Mouse (Mus musculus) mature B cell (primary cell): ENCODE measurements around the gene Ctnna3.
"Not testable (repeated sequence)": the region's sequence is repeated elsewhere in the genome, so short reads cannot be mapped to it uniquely, and the experiment has no call there.

Source experiments
- in situ Hi-C: fragments of 300-500 bp; cut with MboI; formaldehyde crosslinking; loops from 2 replicates; pipeline ENCODE4 v1.14.3; 2019

Ctnna3 gene

DNA sequence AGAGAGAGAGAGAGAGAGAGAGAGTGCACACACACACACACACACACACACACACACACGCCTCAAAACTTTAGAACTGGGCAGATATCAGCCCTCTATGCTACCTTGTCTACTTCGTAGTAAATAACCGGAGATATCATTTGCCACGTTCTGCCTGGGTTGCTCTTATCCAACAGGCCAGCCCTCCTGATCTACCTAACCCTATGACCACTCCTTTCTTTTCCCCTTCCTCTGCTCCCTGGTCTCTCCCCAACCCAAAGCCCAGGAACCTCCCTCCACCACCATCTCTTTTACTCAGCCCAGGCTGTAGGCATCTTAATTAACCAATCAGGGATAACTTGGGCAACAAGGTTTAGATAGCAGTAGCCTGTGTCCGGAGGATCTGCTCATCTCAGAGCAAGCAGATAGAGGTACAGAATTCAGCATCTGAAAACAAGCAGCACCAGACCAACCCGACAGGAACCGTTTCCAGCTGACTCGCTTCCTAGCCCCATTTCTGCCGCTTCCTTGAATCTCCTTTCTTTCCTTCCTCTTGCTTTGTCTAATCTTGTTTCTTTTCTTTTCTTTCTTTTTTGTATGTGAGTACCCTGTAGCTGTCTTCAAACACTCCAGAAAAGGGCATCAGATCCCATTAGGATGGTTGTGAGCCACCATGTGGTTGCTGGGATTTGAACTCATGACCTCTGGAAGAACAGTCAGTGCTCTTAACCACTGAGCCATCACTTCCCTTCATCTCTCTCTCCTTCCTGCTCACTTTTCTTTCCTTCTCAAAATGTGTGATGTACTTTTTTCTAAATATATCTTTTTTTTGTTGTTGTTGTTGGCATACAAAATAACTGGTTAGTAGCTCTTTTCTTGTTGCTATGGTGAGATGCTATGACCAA is 6.1 kb upstream of the Ctnna3 start:
- in situ Hi-C loops: no loop called here

DNA sequence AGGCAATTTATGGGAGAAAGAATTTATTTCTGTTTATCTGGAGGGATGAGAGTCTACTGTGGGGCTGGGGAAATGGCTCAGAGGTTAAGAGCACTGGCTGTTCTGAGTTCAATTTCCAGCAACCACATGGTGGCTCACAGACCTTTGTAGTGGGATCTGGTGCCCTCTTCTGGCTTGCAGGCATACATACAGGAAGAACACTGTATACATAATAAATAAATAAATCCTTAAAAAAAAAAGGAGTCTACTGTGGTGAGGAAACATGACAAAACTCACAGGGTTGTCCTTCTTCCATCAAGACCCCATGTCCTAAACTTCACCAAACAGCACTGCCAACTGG is 5.5 kb upstream of the Ctnna3 start:
- in situ Hi-C loops: no loop called here

DNA sequence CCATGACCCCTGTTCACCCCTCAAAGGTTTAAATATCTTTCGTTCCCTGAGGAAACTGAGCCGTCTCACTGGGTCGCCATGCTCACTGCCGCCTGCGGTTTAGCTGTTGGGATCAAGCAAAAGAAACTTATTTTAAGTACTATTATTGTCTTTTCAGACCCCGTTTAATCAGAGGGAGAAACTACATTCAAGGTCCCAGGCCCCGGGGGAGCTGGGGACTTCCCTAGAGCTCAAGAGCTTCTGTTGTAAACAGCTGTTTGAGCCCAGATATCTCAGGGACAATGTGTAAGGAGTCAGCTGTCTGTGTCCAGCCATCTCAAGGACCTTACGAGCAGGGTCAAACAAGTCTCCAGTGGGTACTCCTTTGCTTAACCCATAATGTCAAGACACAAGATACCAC is 2.8 kb upstream of the Ctnna3 start:
- in situ Hi-C loops: no loop called here

DNA sequence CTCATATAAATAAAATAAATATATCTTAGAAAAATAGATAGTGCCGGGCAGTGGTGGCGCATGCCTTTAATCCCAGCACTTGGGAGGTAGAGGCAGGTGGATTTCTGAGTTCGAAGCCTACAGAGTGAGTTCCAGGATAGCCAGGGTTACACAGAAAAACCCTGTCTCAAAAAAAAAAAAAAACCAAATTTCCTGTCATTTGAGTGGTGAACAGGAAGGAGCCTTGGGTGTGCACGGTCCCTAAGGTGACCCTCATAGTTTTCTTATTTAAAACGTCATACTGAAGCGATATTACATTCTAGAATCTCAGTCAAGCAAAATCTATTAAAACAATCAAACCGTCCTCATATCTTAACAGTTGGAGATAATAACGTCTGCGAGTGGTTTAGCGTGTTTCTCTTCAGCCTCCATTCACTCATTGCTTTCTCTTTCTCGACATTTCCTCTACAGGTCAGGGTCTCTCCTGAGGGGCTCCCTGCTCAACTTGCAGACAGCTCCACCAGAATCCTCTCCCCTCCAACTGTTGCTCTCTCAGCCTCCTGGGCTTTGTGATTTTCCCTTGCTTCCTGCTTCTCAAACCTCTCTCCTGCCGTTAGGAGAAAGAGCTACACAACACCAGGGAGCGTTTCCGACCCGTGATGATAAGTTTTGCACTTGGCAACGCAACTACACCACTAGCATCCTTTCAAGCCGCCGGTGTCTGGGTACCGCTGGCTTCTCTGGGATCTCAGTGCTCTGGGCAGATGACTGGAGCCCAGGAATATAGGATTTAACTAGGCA is 1.5 kb upstream of the Ctnna3 start:
- in situ Hi-C loops: no loop called here

DNA sequence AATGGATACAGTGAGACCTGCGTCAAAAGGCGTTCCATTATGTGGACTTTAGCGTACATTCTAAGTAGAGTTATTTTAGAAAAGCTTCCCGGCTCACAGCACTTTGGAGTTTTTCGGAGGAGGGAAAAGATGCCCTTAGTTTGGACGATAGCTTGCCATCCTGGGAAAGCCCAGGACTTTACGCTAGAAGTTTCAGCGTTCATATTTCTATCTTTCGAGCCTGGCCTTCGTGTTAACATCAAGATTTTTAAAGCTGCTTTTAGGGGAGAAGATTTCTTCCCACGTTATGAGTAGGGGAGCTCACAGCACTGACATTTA is 916 bp upstream of the Ctnna3 start:
- in situ Hi-C loops: no loop called here

DNA sequence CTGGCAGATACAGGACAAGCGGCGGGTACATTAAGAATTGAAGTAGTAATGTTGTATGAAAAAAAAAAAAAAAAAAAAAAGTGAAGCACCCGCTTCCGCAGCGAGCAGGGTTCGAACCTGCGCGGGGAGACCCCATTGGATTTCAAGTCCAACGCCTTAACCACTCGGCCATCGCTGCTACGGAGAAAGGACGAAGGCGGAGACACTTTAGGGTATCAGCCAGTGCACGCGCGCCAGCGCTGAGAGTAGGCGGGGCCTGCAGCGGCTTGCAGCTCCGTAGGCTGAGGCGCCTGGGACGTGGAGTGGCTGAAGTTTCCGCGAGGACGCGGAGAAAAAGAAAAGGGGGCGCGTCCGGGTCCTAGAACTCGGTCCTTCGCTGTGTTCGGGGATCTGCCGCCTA is 518 bp upstream of the Ctnna3 start:
- in situ Hi-C loops: no loop called here

DNA sequence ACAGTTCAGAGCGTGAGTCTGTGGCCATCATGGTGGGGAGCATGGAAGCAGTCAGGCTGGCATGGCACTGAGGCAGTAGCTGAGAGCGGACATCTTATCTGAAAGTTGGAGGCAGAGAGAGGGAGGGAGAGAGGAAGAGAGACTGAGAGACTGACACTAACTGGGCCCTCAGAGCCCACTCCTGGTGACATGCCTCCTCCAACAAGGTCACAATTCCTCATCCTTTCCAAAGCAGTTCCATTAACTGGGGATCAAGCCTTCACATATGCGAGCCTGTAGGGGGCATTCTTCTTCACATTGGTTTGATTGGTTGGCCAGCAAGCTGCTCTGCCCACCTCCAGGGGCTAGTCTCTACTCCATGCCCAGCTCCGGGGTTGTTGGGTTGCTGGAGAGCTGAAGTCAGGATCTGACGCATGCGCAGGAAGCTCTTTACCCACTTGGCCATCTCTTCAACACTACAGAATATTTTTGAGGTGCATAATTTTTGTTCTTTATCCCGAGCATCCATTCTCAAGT is 1.4 kb downstream of the Ctnna3 start:
- in situ Hi-C loops: no loop called here

DNA sequence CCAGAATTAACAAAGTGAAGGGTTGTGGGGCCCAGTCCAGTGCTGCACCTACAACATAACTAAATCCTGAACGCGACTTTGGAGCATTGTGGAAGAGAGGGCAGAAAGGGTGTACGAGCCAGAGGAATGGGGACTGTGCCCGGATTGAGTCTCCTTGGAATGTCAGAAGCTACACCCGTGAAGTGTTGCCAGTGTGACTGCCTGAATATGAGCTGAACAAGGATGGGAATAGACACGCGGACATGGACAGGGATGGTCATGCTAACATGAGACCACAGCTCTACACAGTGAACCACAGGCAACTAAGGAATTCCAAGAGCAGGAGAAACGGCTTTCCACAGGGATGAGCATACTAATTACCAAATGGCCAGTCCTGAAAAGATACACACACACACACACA is 2.2 kb downstream of the Ctnna3 start:
- in situ Hi-C loops: no loop called here

DNA sequence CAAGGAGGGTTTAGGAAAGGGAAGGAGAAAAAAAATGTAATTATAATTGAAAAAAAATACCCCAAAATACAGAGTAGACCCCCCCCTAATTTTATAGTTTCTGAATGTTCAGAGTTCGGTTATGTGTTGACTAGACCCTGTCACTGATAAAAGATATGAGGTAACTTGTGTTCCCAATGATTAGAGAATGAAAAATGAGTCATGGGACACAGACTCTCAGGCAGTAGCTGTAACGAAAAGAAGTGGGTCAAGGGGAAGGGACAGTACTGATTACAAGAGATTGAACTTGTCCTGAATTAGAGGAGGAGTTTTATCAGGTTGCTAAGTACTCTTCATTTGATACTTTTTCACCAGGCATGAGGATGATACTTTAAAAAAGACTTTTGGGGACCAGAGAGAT is 3.0 kb downstream of the Ctnna3 start:
- in situ Hi-C loops: no loop called here

DNA sequence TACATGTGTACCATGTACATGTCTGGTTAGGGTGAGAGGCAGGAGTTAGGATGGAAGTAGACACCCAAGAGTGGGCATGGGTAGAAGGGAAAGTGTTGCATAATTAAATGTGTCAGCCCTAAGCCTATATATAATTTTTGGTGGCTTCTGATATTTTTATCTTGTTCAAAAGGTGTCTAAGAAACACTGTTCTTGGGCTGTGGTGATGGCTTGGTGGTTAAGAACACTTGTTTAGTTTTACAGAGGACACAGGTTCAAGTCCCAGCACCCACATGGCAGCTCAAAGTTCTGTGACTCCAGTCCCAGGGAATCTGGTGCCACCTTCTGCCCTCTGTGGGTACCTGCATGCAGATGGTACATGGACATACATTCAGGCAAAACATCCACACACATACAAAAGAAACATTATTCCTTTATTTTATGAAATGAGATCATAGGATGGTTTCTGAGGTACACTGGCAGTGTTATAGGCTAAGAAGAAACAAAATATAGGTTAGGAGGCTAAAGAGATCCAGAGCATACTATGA is 8.9 kb downstream of the Ctnna3 start:
- in situ Hi-C loops: no loop called here

DNA sequence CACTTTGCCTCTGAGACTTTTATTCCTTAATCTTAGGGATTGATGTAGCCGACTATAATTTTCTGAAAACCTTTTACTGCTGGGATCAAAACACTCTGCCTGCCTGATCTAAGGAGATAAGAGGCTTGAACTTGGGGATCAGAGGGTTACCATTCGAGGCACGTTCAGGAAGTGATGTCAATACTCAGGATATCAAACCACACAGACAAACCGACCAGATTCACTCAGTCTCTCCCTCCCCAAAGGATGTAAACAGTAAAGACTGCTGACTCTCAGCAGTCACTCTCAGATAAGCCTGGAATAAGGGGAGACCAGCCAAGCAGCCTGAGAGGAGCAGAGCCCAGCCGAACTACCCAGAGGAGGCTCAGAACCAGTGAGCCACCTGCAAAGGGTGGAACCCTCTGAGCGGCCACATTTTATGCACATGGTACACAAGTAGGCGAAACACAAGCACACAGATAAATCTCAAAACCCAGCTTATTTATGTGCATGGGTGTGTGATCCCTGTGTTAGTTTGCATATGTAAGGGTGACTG is 9.9 kb downstream of the Ctnna3 start:
- in situ Hi-C loops: no loop called here

DNA sequence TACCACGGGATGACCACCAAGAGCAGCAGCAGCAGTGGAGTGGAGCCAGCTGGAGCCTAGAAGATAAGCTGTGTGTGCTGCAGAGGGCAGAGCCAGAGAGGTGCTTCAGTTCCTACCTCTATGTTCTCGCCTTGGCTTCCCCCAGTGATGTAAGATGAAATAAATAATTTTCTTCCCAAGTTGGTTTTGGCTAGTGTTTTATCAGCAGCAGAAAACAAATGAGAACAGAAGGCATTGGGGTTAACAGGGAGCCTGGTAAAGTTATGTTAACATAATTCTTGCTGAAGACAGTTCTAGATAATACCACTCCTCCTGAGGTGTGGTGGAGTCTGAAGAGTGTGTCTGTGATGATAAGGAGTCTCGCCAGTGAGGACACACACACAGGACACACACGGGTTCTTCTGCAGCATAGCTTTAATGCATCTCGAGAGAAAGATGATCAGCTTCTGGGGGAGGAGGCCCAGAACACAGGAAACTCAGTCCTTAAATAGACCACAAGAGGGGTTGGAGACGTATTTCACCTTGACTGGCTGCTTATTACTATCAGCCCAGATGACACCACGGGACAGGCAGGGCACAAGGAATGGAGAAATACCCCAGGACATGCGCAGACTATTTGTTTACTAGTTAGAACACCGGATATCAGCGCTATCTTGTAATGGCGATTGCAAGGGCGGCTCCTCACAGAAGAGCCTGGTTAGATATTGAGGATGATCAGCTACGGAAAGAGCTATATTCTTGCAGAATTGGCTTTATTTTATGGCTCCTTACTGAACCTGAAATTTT is 14.9 kb downstream of the Ctnna3 start:
- in situ Hi-C loops: not testable (repeated sequence)

DNA sequence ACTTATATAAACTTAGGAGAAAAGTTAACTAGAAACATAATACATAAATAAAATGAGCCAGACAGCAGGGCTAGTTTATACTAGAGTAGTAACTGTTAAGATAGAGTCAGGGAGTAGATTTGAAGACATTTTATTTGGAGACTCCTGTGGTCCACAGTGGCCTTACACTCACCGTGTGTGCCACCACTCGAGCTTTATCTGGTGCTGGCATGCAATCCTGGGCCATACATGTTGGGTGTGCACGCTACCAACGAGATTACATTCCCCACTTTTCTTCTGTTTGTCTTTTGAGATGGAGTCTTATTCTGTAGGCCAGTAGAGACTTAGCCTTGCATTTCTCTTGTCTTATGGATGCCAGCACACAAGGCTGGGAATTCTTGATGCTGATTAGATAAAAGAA is 24.0 kb downstream of the Ctnna3 start:
- in situ Hi-C loops: no loop called here

DNA sequence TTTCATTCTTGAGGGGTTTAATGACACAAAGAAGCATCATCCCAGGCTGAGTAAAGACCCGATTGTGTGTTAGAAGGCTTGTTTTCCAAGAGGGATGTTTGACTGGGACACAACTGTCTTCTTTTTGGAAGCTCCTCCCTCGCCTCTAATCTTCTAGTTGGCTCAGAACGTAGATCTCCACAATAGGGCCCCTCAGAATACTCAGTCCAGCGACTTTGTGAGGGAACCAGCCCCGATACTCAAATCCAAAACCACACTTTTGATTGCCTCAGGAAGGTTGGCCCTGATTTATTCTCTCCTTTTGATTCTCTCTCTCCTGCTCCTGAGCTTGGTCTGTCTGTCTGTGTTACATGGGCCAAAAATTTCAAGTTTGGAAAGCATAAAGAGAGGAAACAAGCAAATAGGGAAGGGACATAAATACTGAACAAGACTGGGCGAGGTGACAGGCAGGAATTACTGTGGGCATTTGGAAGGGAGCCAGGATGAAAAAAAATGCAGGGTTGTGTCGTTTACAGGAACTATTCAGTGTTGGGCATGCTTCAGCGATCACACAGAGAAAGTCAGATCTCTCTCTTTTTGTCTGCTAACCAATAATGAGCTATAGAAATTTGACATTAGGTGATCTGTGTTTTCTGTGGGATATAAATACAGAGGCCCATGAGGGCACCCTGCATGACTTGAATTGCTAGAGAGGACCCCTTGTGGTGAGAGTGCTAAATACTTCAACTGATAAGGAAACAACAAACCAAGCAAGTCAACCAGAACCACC is 25.4 kb downstream of the Ctnna3 start:
- in situ Hi-C loops: no loop called here

DNA sequence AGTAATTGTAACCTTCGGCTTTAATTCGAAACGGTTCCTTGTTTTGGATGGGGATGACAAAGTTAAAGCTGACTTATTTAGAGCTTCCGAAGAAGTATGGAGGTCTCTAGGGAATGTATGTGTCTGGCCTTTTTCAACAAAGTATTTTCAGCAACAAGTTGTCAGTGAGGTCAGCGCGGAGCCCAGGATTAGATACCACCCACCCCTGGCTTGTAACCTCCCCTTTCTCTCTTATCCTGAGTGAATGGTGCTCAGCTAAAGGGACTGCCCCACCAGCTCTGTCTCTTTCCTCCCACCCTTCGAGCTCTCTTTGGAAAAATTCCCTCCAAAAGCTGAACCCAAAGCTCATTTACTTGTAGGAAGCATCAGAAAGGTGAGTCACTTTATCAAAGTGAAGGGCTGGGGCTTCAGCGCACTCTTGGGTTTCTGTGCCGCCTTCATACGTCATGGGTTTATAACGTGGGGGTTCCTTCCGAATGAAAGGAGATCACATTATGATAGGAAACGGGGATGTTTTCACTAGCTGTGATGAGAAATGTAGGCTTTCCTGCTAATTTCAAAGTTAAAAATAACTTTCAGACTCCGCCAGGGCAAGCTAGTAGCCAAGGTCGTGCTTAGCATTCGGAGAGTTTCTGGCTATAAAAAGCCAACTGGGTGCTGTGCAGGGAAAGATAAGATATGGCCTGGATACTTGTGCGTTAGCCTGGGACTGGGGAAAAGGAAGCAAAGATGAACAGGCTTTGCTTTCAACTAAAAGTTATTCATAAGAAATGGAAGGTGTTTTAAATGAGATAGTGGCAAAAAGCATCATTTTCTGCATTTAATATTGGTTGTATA is 27.6 kb downstream of the Ctnna3 start:
- in situ Hi-C loops: no loop called here

DNA sequence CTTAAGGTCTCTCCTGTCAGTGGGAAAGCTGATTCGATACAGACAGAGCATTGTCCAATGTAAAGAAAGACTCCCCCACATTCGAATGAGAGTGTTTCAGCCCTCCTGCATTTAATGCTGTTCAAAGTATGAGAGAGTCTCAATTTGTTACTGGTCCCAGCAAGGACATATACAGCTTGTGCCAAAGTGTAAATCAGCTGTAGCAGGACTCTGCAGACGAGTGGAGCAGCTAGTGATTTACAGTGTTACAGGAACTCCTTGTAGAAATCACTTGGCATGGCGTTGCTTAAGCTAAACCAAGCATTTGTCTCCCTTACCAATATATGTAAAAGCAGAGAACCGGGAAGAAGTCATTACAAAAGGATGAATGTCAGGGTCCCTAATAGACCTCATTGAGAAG is 31.0 kb downstream of the Ctnna3 start:
- in situ Hi-C loops: no loop called here

DNA sequence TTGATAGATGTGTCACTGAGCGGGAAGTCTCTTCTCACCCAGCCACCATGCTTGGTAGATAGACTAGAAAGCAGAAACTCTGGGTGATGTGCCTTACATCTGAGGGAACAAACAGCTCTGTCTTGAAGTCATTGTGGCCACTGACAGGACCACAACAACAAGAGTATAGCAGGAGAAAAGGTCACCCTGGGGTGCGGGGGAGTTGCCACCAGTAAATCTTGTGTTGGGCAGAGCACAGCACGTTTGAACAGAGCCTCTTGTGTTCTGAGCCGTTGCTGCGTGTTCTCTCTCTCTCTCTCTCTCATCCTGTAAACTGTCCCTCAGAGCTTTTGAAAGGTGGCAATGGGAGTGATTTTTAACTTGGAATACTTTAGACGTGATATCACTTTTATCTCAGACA is 42.6 kb downstream of the Ctnna3 start:
- in situ Hi-C loops: no loop called here

DNA sequence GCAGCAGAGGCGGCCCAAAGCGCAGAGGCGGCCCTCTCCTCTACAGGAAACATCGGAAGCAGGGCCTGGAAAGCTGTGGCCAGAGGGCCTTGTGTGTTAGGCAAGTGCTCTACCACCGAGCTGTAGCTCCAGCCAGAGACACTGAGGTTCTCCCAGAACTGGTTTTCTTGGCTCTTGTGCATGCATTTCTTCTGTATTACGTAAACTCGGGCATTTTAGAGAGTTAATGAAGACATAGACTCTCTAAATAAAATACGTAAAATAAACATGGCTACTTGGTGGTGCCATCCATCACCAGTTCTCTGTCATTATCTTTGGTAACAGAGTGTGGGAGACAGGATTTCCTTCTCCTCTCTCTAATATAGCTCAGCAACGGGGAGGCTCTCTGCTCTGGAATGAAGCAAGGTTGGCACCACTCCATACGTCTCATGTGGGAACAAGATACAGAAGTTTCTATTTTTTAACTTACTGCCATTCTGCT is 46.3 kb downstream of the Ctnna3 start:
- in situ Hi-C loops: no loop called here

DNA sequence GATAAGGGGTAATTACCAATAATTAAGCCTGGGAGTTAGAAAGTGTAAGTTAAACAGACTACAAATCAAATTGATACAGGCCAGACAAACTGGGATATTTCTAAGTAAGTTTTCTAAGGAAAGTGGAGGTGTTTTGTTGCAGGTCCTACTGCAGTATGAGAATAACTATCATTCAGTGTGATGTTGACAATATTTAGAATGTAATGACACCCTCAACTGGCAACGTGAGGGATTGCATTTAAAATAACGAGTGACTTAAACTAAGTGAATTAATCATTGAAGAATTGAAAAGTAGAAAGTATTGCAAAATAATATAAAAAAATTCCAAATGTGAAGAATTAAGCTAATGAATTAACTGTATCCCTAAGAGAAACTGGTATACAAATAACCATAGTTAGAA is 49.0 kb downstream of the Ctnna3 start:
- in situ Hi-C loops: no loop called here

DNA sequence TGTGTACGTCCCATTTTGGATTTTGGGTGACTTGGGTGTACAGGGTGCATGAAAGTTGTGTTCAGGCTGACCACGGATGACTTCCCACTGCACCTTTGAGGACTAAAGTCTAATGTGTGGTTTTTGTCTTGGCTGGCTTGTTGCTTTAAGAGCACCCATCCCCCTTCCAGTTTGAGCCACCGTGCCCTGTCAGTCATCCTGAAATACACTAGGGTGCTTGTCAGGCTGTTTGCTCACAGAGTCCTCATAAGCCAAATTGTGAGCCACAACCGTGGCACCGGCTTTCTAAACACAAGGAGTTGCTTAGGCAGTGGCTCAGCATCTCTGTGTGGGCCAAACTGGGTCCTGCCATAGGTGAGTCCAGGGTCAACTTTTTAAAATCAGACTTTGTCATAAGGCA is 50.2 kb downstream of the Ctnna3 start:
- in situ Hi-C loops: no loop called here
